Mouse (Mus musculus) midbrain, embryonic 12.5 days (tissue): ENCODE measurements at regions not wholly inside any gene's neighbourhood (a gene's known extent, or its start where the extent isn't known, plus 50 kb on each side); places are given as distances from the start of the nearest gene placed in this dataset.
"Not testable (repeated sequence)": the region's sequence is repeated elsewhere in the genome, so short reads cannot be mapped to it uniquely, and the experiment has no call there.

ENCODE experiments used
- ATAC-seq: fragments of 200-750 bp; cut with Nextera tagmentation; 2 replicates; pipeline ENCODE4 v1.8.0; 2017; ENCODE audit warnings: low read depth, moderate TSS enrichment, moderate library complexity; ENCODE audit not compliant: low FRiP score
- H3K27ac ChIP-seq: fragments of 300-500 bp; sonication (generic); replicated peaks from 2 replicates; pipeline ENCODE4 v1.5.1; 2016; ENCODE audit warnings: mild to moderate bottlenecking
- H3K27me3 ChIP-seq: fragments of 300-500 bp; sonication (generic); 2 replicates; pipeline ENCODE4 v1.6.1; 2016; ENCODE audit warnings: mild to moderate bottlenecking
- H3K36me3 ChIP-seq: fragments of 300-500 bp; sonication (generic); 2 replicates; pipeline ENCODE4 v1.6.1; 2016
- H3K4me1 ChIP-seq: fragments of 300-500 bp; sonication (generic); 2 replicates; pipeline ENCODE4 v1.6.1; 2016
- H3K4me2 ChIP-seq: fragments of 300-500 bp; sonication (generic); replicated peaks from 2 replicates; pipeline ENCODE4 v1.6.1; 2016; ENCODE audit warnings: mild to moderate bottlenecking, moderate library complexity
- H3K4me3 ChIP-seq: fragments of 300-500 bp; sonication (generic); 2 replicates; pipeline ENCODE4 v1.5.1; 2016; ENCODE audit warnings: mild to moderate bottlenecking
- H3K9ac ChIP-seq: fragments of 300-500 bp; sonication (generic); replicated peaks from 2 replicates; pipeline ENCODE4 v1.6.1; 2016; ENCODE audit warnings: mild to moderate bottlenecking, moderate library complexity
- H3K9me3 ChIP-seq: fragments of 300-500 bp; sonication (generic); 2 replicates; pipeline ENCODE4 v1.6.1; 2016; ENCODE audit warnings: mild to moderate bottlenecking
- WGBS: fragments of 180-500 bp; shearing (Covaris S2); methylation state at CpG from one replicate; pipeline ENCODE4 v1.1.7; 2016; 5-methylcytosine and 5-hydroxymethylcytosine counted together

DNA sequence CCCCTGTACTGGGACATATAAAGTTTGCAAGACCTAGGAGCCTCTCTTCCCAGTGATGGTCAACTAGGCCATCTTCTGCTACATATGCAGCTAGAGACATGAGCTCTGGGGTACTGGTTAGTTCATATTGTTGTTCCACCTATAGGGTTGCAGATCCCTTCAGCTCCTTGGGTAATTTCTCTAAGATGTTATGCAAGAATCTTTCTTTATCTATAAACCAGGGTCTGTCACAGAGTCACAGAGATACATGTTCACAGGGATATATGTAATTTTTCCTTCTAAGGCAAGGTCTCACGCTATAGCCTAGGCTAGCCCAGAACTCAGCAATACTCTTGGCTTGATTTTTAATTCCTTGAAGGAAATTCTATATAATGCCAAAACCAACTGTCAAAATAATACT is 56.9 kb downstream of the Zfp36l1 start:
- not testable (repeated sequence) for H3K27me3 ChIP-seq, H3K4me3 ChIP-seq, ATAC-seq, H3K27ac ChIP-seq, H3K9me3 ChIP-seq, H3K9ac ChIP-seq, H3K36me3 ChIP-seq, H3K4me2 ChIP-seq
- WGBS = 98% methylated on average over 1 of the region's 1 CpGs
- peaks cover 16% of the 10 kb centered on the region for H3K4me1 ChIP-seq

DNA sequence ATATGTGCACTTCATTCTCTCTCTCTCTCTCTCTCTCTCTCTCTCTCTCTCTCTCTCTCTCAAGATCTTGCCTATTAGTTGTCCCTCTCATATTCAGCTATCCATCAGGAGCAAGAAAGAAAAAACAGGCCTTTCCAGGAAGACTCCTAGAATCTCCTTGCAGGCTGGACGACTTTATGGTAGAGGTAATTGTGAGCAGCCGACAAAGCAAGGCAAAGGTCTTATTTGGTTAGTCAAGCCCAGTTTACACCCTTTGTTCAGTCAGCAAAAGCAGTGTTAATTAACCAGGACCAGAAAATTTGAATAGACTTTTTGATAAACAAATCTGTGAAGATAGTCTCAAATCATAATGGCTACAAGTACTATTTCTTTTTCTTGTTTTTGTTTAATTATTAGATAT is 57.4 kb downstream of the Zfp36l1 start:
- H3K27me3 ChIP-seq = no peaks in the 10 kb centered on the region
- H3K9ac ChIP-seq = no peak overlapping the region
- H3K9me3 ChIP-seq = no peaks in the 10 kb centered on the region
- H3K4me2 ChIP-seq = no peak overlapping the region
- peaks cover 11% of the 10 kb centered on the region for H3K4me1 ChIP-seq
- no peak for ATAC-seq
- H3K4me3 ChIP-seq = no peak overlapping the region
- WGBS = 37% methylated on average over 2 of the region's 2 CpGs
- no peak overlapping the region for H3K27ac ChIP-seq
- no peaks in the 10 kb centered on the region for H3K36me3 ChIP-seq

GRCm38 (mm10) chr12:80054655-80055037 is 58.2 kb downstream of the Zfp36l1 start:
- Histone ChIP-seq H3K4me3 (no peak overlapping the region), H3K9me3 (no peaks in the 10 kb centered on the region), H3K9ac (no peak overlapping the region), H3K27ac (no peak overlapping the region), H3K36me3 (no peaks in the 10 kb centered on the region), H3K27me3 (no peaks in the 10 kb centered on the region), H3K4me1 (peaks cover 4% of the 10 kb centered on the region), H3K4me2 (no peak overlapping the region)
- 97% methylated on average over 3 of the region's 3 CpGs for WGBS
- ATAC-seq = no peak

- no peak for ATAC-seq
- Histone ChIP-seq H3K27me3 (no peaks in the 10 kb centered on the region), H3K36me3 (no peaks in the 10 kb centered on the region), H3K27ac (no peak overlapping the region), H3K4me3 (no peak overlapping the region), H3K4me2 (no peak overlapping the region), H3K9ac (no peak overlapping the region), H3K9me3 (no peaks in the 10 kb centered on the region), H3K4me1 (no peaks in the 10 kb centered on the region)
- WGBS = 81% methylated on average over 9 of the region's 9 CpGs
These were observed 58.7 kb downstream of the Zfp36l1 start for GRCm38 (mm10) chr12:80053902-80054654.

DNA sequence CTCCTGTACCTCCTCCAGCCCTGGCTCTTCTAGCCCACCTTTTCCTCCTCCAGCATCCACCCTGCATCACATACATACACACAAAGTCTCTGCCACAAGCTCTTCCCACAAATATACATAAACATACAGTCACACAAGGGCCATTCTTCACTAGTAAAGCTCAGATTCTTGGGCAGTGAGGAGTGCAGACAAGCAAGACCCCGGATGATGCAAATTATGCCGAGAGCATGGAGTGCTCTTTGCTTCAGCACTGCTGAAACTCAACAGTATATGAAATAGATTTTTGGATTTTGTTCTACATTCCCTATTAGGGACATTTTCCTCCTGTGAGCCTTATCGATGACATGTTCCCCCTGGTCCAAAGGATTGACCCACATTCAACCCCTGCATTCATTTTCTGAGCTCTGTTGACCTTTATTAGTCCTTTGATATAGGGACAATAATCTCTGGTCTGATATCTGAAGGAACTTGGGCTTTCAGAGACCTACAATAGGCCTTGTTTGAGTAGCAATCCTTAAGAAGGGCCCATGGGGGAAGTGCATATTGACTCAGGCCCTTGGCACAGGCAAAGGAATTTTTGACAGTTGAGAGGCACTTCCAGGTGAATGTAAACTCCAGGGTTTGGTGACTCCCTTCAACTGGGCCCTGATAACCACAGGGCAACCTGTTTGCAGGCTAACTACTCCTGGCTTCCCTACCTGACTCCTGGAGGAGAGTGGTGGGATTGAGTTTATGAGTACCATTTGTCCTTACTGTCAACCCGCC is 64.4 kb downstream of the Zfp36l1 start:
- Histone ChIP-seq H3K4me3 (no peak overlapping the region), H3K4me1 (no peaks in the 10 kb centered on the region), H3K27me3 (no peaks in the 10 kb centered on the region), H3K4me2 (no peak overlapping the region), H3K36me3 (no peaks in the 10 kb centered on the region), H3K9ac (no peak overlapping the region), H3K27ac (no peak overlapping the region), H3K9me3 (no peaks in the 10 kb centered on the region)
- 86% methylated on average over 4 of the region's 4 CpGs for WGBS
- no peak for ATAC-seq

DNA sequence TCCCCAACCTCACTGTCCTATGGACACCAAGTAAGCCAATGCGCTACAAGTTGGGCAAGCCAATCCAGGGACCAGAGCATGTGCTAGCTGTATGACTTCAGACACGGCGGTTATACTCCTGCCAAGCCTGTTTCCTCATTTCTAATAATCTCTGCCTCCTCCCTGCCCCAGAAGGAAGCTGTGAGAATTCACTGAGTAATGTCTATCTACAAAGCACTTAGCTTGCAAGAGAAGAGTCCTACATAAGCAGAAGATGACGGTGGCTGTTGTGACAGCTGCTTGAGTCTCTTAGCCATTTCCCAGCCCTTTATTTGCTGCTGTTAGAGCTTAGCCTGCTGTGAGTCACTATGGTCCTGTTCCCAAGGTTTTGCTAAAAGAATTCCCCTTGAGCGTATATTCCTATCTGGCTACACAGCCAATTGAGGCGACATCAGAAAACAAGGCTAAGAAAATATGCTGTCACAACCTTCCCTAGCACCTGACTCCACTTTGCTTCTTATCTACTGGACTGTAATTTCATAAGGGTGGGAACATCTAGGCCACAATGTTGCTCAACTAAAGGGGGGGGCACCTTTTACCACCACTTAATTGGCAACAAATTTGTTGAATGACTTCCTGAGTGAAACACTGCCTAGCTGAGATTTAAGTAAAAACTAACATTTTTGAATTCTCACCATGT is 66.0 kb downstream of the Zfp36l1 start:
- Histone ChIP-seq H3K4me1 (0 out of 2 replicates have a peak, but pooled peaks cover 4% of the 10 kb centered on the region), H3K4me3 (no peak overlapping the region), H3K36me3 (no peaks in the 10 kb centered on the region), H3K9me3 (no peaks in the 10 kb centered on the region), H3K4me2 (no peak overlapping the region), H3K9ac (no peak overlapping the region), H3K27me3 (no peaks in the 10 kb centered on the region), H3K27ac (no peak overlapping the region)
- 68% methylated on average over 6 of the region's 6 CpGs for WGBS
- ATAC-seq = no peak

GRCm38 (mm10) chr12:80041510-80042324 is 71.1 kb downstream of the Zfp36l1 start:
- WGBS = 85% methylated on average over 11 of the region's 11 CpGs
- Histone ChIP-seq H3K27me3 (no peaks in the 10 kb centered on the region), H3K4me2 (no peak overlapping the region), H3K4me3 (no peak overlapping the region), H3K4me1 (0 out of 2 replicates have a peak, but pooled peaks cover 14% of the 10 kb centered on the region), H3K9me3 (no peaks in the 10 kb centered on the region), H3K27ac (no peak overlapping the region), H3K36me3 (no peaks in the 10 kb centered on the region), H3K9ac (no peak overlapping the region)
- no peak for ATAC-seq

GRCm38 (mm10) chr12:80041012-80041411 is 71.8 kb downstream of the Zfp36l1 start:
- no peaks in the 10 kb centered on the region for H3K36me3 ChIP-seq
- WGBS = 90% methylated on average over 6 of the region's 6 CpGs
- ATAC-seq = no peak
- H3K27me3 ChIP-seq = no peaks in the 10 kb centered on the region; the same call in 1 of the 2 replicates
- 0 out of 2 replicates have a peak, but pooled peaks cover 14% of the 10 kb centered on the region for H3K4me1 ChIP-seq
- H3K9me3 ChIP-seq = no peaks in the 10 kb centered on the region
- no peak overlapping the region for H3K9ac ChIP-seq
- no peak overlapping the region for H3K4me3 ChIP-seq
- no peak overlapping the region for H3K27ac ChIP-seq
- no peak overlapping the region for H3K4me2 ChIP-seq

GRCm38 (mm10) chr12:80040233-80040632 is 72.6 kb downstream of the Zfp36l1 start:
- Histone ChIP-seq H3K36me3 (no peaks in the 10 kb centered on the region), H3K9me3 (no peaks in the 10 kb centered on the region), H3K9ac (no peak overlapping the region), H3K4me1 (0 out of 2 replicates have a peak, but pooled peaks cover 14% of the 10 kb centered on the region), H3K27ac (no peak overlapping the region), H3K27me3 (no peaks in the 10 kb centered on the region; the same call in 1 of the 2 replicates), H3K4me3 (no peak overlapping the region), H3K4me2 (no peak overlapping the region)
- WGBS = 89% methylated on average over 9 of the region's 9 CpGs
- ATAC-seq = no peak

- H3K9me3 ChIP-seq = no peaks in the 10 kb centered on the region
- no peak overlapping the region for H3K4me2 ChIP-seq
- WGBS = 96% methylated on average over 1 of the region's 1 CpGs
- H3K9ac ChIP-seq = no peak overlapping the region
- H3K4me3 ChIP-seq = no peak overlapping the region
- no peak overlapping the region for H3K27ac ChIP-seq
- H3K36me3 ChIP-seq = no peaks in the 10 kb centered on the region
- H3K27me3 ChIP-seq = no peaks in the 10 kb centered on the region; the same call in 1 of the 2 replicates
- 0 out of 2 replicates have a peak, but pooled peaks cover 14% of the 10 kb centered on the region for H3K4me1 ChIP-seq
- no peak for ATAC-seq
These were observed 73.7 kb downstream of the Zfp36l1 start for GRCm38 (mm10) chr12:80039150-80039549.

DNA sequence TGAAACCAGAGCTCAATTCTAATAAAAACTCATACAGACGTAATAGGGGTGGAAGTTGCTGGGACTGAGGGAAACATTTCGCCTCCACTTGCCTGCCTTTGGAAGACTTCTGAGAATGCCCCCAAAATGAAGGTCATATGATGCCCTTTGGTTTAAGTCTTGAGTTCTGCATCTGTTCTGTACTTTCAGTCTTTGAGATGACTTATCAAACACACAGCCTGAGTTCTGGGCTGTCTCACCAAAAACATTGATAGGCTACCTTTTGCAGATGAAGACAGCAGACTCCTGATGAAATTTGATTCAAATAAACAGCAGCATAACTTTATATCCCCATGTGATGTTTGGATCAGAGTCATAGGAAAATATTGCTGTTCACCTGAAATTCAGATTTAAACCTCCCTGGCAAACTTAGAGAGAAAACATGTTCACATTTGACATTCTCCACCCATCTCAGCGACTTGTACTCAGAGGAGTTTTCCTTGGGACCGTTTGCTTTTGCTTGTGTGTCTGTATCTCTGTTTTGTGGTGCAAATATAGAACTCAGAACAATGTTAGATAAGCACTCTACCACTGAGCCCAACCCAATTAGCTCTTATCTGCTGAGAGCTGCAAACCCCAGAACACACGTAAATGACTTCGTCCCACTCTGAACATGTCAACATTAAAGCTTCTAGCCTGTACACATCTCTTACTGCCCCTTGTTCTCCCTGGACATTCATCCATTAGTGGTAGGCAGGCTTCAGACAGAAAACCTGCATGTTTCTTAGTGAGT is 77.1 kb downstream of the Zfp36l1 start:
- 80% methylated on average over 6 of the region's 6 CpGs for WGBS
- Histone ChIP-seq H3K4me2 (no peak overlapping the region), H3K27me3 (no peaks in the 10 kb centered on the region; the same call in 1 of the 2 replicates), H3K9ac (no peak overlapping the region), H3K4me1 (0 out of 2 replicates have a peak, but pooled peaks cover 6% of the 10 kb centered on the region), H3K4me3 (no peak overlapping the region), H3K36me3 (no peaks in the 10 kb centered on the region), H3K27ac (no peak overlapping the region), H3K9me3 (no peaks in the 10 kb centered on the region)
- ATAC-seq = no peak
